Mouse (Mus musculus) ES-E14 (cell line): ENCODE measurements at regions not wholly inside any gene's neighbourhood (a gene's known extent, or its start where the extent isn't known, plus 50 kb on each side); places are given as distances from the start of the nearest gene placed in this dataset.

Experiments
- CHD2 ChIP-seq: IDR thresholded peaks from 2 replicates; pipeline ENCODE4 v1.6.1; 2014; ENCODE audit warnings: mild to moderate bottlenecking, low read depth, low read length, inconsistent platforms
- HCFC1 ChIP-seq: IDR thresholded peaks from 2 replicates; pipeline ENCODE4 v1.6.1; 2012; ENCODE audit warnings: low read length, inconsistent platforms, borderline replicate concordance; ENCODE audit not compliant: insufficient read depth
- ZC3H11A ChIP-seq: IDR thresholded peaks from 2 replicates; pipeline ENCODE4 v1.6.1; 2012; ENCODE audit warnings: low read depth, mild to moderate bottlenecking, inconsistent platforms, low read length, borderline replicate concordance
- ZNF384 ChIP-seq: IDR thresholded peaks from 2 replicates; pipeline ENCODE4 v1.6.1; 2012; ENCODE audit warnings: low read depth, low read length, inconsistent platforms

GRCm38 (mm10) chr3:83712355-83712754, 53.8 kb upstream of the Sfrp2 start:
- TF ChIP-seq CHD2 (no peak), ZC3H11A (no peak), ZNF384 (no peak), HCFC1 (no peak)
